Mouse (Mus musculus) naive thymus-derived CD4-positive, alpha-beta T cell, adult 2 months (primary cell): ENCODE measurements around the gene Rcbtb2.
A peak's percentile ranks its signal among the peaks of the same experiment; 100 is the strongest.

Experiments used
- DNase-seq: peaks from one replicate; pipeline ENCODE4 v3.0.0-alpha.2; 2011; ENCODE audit warnings: low read depth

Gene Rcbtb2

GRCm38 (mm10) chr14:73209262-73209661 is 86.4 kb downstream of the Rcbtb2 start:
- DNase-seq = no peak

DNA sequence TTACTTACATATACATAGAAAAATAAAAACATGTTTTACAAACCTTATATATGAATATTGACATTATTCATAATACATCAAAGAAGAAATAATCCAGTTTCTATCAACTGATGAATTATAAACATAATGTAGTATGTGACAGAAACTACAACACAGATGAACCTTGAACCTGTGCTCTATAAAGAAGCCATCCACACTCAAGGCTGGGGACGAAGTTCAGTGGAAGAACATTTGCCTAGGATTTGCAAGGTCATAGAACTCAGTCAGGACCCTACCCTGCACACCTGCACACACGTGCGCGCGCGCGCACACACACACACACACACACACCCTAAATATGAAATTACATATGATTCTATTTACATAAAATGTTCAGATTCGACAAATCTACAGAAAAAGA is 87.4 kb downstream of the Rcbtb2 start:
- DNase-seq = no peak

DNA sequence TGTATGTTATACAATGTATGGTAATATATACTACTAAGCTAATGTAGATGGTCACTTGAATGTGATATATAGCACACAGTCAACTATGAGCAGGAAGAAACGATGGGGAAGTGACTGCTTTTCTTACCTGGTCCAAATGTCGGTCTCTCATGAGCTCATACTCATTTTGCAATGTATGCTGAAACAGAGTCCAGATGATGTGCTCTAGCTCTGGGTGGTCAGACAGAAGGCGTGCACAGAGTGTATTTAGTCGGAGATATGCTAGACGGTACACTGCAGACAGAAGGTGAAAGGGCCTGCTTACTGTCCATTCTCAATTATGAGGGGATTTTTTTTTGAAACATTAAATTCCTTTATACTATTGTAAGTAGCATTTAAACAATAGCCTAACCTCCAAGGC is 88.6 kb downstream of the Rcbtb2 start:
- no peak for DNase-seq

DNA sequence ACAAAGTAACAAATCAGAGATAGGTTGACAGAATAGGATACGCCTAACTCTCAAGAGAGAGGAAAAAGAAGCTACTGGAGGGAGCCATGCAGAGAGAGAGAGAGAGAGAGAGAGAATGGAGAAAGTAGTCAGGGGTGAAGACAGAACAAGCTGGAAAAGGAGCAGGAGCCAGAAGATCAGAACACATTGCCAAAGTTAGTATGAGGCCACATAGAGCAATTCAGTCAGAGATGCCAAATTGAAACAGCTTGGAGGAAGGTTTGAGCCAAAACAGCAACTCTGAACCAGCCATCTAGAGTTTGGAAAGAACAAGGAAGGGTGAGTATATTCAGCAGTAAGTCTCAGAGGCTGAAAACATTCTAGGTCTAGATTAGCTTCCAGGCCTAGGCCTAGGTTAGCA is 94.2 kb downstream of the Rcbtb2 start:
- no peak for DNase-seq

GRCm38 (mm10) chr14:73222316-73222970 is 99.6 kb downstream of the Rcbtb2 start:
- DNase-seq = no peak

DNA sequence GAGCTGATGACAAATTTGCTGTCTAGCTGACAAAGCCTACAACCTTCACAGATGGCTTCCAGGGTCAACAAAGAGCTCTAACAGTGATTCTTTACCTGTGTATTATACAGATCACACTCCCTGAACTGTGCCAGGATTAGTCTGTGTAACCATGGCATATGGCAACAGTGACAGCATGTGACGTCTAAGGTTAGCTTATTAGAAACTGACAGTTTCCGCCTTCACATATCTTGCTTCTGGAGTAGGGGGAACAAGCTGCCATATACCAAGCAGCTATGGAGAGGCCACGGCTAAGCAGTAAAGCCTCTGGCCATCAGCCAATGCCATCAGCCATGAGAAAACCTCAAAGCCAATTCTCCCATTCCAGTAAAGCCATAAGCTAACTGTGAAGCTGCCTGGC is 103.5 kb downstream of the Rcbtb2 start:
- no peak for DNase-seq

DNA sequence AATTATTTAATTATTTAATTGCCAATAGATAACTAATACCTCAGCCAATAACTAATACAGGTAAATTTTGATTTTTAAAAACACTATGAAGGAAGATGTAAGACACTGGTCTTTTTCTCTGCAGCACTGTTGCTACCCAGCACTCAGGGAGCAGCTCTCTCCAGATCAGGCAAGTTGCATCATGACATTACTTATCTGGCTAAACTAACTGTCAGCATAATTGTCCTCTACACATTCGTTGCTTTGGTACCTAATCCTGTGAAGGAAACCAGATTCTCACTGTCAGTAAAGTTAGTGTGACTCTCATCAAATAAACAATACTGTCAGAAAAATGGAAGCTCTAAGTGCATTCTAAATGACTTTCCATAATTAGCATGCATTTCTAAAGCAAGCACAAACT is 104.0 kb downstream of the Rcbtb2 start:
- DNase-seq = no peak

DNA sequence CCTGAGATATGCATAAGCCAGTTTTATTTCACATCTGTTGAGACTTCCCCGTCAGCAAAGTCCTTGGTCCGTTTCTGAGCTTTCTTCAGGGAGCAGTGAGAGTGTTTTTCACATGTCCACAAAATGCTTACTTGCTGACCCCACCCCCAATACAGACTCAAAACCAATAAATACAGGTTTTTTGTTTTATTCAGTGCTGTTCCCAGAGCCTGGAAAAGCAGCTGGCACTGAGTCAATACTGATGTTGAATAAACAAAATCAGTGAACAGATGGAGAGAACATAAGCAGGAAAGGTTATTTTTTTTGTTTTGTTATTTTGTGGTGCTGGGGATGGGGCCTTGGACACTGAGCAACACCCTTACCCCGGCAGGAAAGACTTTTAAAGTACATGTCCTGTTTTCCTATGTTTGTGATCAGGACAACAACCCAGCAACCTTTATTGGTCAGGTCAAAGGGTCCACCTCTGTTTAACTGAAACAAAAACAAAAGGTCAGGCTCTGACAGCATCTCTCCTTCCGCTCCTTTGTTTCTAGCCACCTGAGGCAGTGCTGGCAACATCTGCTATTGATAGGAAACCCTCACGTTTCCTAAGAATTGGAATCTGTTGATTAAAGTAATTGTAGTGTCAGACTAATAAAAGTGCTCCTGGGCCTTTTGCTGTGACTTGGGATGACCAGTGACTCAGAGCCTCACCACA is 108.6 kb downstream of the Rcbtb2 start:
- DNase-seq = no peak

- DNase-seq = no peak
Observed at GRCm38 (mm10) chr14:73234468-73235031, 111.7 kb downstream of the Rcbtb2 start.

DNA sequence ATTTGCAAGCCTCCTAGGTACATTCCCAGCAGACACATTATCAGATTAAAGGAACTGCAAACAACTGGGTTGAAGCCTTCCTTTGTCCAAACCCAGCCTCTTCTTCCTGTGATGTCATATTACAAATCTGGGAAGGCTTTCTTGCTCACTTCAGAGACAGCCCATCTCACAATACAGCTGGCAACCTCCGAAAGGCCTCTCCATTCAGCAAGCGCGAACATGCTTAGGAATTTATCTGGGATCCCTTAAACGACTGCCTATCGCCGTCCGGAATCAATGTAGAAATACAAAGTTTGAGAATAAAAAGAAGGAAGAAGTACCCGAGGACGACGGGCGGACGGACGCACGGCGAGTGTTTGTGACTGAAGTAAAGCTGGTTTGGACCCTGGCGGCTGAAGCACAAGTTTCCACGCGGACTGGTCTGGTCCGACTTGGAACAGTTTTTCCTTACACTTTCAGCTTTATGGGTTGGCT is 115.0 kb downstream of the Rcbtb2 start, which contains the start of gene Lpar6:
Lpar6 (plus strand) TSS at position 48 of the 474 bp plus-strand sequence.
- peak; percentile 70 for DNase-seq

- peak; percentile 67 for DNase-seq
Observed at GRCm38 (mm10) chr14:73238498-73239250, 115.8 kb downstream of the Rcbtb2 start.

- DNase-seq = peak; percentile 48
Observed at GRCm38 (mm10) chr14:73239291-73239690, 116.5 kb downstream of the Rcbtb2 start.

GRCm38 (mm10) chr14:73239857-73240256 is 117.0 kb downstream of the Rcbtb2 start:
- DNase-seq = no peak

GRCm38 (mm10) chr14:73244061-73244597 is 121.3 kb downstream of the Rcbtb2 start:
- peak; percentile 51 for DNase-seq

DNA sequence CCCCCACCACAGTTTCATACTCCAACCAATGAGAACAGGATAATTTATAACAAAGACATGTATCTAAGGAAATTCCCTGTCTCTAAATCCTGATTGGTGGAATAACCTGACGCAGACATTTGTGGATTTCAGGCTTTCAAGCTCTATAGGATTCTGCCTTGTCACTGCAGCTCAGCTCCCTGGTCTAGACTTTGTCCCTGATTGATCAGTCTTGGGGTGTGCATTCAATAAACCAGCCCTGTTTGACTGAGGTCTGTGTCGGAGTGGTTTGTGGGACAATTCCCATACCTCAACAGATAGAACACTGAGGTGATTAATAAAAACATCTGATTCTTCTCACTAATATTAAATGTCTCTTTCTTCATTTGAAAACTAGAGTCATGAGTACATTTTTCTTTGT is 127.2 kb downstream of the Rcbtb2 start:
- no peak for DNase-seq

- no peak for DNase-seq
Observed at GRCm38 (mm10) chr14:73252276-73252675, 129.4 kb downstream of the Rcbtb2 start.

GRCm38 (mm10) chr14:73253453-73254251 is 130.8 kb downstream of the Rcbtb2 start:
- peak; percentile 61 for DNase-seq

DNA sequence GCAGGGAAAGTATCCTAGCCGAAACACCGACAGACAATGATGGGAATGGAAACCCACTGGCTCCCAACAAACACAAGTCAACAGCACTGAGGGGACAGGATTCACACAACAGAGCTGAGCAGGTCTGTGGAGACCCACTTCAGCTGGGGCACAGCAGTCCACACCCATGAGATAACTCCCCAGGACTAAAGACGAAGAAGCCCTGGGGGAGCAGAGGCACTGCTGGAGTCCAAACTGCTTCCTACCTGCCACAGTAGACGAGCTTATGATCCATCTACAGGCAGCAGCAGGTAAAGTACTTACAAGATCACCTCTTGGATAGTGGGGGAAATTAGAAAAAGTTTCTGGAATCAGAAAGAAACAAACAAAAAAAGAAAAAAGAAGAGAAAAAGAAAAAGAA is 131.6 kb downstream of the Rcbtb2 start:
- DNase-seq = no peak

GRCm38 (mm10) chr14:73255426-73255970 is 132.7 kb downstream of the Rcbtb2 start:
- peak; percentile 57 for DNase-seq

DNA sequence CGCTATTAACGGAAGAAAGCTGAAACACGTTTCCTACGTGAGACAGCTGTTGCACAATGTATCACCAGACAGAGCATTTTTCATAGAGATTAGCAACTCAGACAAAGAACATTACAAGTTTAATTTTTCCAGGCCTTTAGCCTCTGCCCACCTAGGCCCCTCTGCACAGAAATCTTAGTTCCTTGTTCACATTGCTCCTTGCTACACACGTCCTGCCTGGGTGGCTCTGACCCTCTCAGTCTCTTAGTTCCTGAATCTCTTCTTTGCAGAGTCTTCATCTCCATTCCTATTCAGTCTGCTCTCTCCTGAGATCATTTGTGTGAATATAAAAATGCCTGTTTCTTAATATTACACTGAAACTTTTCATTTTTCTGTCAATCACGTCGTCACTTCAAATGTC is 134.5 kb downstream of the Rcbtb2 start:
- no peak for DNase-seq
